Mouse (Mus musculus) midbrain, embryonic 16.5 days (tissue): ENCODE data around the gene Pradc1. TPM values are rescaled to one million over a fixed set of nuclear protein-coding genes. Genes with fewer than 3 reads are reported as not detected.
A peak's percentile ranks its signal among the peaks of the same experiment; 100 is the strongest.

Experiments used
- ATAC-seq: fragments of 200-750 bp; cut with Nextera tagmentation; 2 replicates; pipeline ENCODE4 v1.8.0; 2017; ENCODE audit warnings: moderate TSS enrichment
- H3K27ac ChIP-seq: fragments of 300-500 bp; sonication (generic); 2 replicates; pipeline ENCODE4 v1.5.1; 2014; ENCODE audit warnings: mild to moderate bottlenecking, low read length, mixed read lengths
- H3K27me3 ChIP-seq: fragments of 300-500 bp; sonication (generic); 2 replicates; pipeline ENCODE4 v1.6.1; 2014; ENCODE audit warnings: low read depth, low read length, mixed read lengths; ENCODE audit not compliant: control insufficient read depth, insufficient read depth
- H3K36me3 ChIP-seq: fragments of 300-500 bp; sonication (generic); 2 replicates; pipeline ENCODE4 v1.6.1; 2014; ENCODE audit warnings: mild to moderate bottlenecking, low read length, moderate library complexity, mixed read lengths; ENCODE audit not compliant: control insufficient read depth, insufficient read depth
- H3K4me1 ChIP-seq: fragments of 300-500 bp; sonication (generic); 2 replicates; pipeline ENCODE4 v1.6.1; 2014; ENCODE audit warnings: mild to moderate bottlenecking, low read length, mixed read lengths; ENCODE audit not compliant: control insufficient read depth, insufficient read depth
- H3K4me2 ChIP-seq: fragments of 300-500 bp; sonication (generic); 2 replicates; pipeline ENCODE4 v1.6.1; 2014; ENCODE audit warnings: mild to moderate bottlenecking, low read length, mixed read lengths
- H3K4me3 ChIP-seq: fragments of 300-500 bp; sonication (generic); 2 replicates; pipeline ENCODE4 v1.5.1; 2014; ENCODE audit warnings: low read depth, mild to moderate bottlenecking, low read length, moderate library complexity, mixed read lengths
- H3K9ac ChIP-seq: fragments of 300-500 bp; sonication (generic); 2 replicates; pipeline ENCODE4 v1.6.1; 2014; ENCODE audit warnings: low read depth, low read length, mixed read lengths
- H3K9me3 ChIP-seq: fragments of 300-500 bp; sonication (generic); replicated peaks from 2 replicates; pipeline ENCODE4 v1.6.1; 2014; ENCODE audit warnings: mild to moderate bottlenecking, low read length, mixed read lengths; ENCODE audit not compliant: control insufficient read depth, poor library complexity, severe bottlenecking
- WGBS: fragments of 180-500 bp; shearing (Covaris S2); extraction: QIAGEN DNeasy Blood & Tissue Kit; methylation state at CpG from one replicate; pipeline ENCODE4 v1.1.7; 2014; 5-methylcytosine and 5-hydroxymethylcytosine counted together
- polyA plus RNA-seq: library from polyadenylated mRNA; unstranded; fragments of >200 nt; fragmentation: Nextera tagmentation; extraction: Ambion mirVana; gene quantifications from 2 replicates; pipeline ENCODE4 v1.2.1, GENCODE M21; 2015

Pradc1 gene
- polyA plus RNA-seq, 1 experiment from 2014 or later: 24.7 TPM

DNA sequence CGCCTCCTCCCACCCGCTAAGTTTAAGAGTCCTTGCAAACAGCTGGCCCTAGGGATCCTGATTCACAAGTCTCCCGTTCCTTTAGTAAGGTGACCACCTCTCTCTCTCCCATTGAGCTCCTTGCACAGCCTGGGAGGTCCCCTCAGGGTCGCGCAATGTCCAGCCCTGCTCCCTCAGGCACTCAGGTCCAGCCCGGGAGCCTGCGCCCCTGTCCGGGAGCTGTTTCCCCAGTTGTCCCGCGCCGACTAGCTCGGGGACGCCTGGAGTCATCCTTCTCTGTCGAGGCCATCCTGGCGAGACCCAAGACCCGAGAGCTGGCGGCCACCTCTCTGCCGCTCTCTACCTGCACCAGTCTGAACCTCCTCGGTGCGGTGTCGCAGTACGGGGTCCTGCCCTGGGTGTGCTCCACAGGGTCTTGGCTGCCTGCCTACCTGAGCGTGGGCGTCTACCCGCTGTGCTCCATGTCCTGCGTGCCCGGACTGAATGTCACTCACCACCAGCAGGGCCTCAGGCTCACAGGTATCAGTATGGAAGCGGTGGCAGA is 27.9 kb downstream of the Pradc1 start, which contains the start of gene Noto:
Gene Noto (plus strand): TSS at position 51 of the 544 bp plus-strand sequence.
- Histone ChIP-seq H3K9ac (no peak within 1 kb of the TSS), H3K27me3 (0 out of 2 replicates have a peak, but pooled peaks cover 3% of the 10 kb centered on the region), H3K27ac (no peak within 1 kb of the TSS), H3K4me3 (no peak within 1 kb of the TSS), H3K36me3 (no peaks in the 10 kb centered on the region), H3K4me1 (no peaks in the 10 kb centered on the region), H3K9me3 (no peaks in the 10 kb centered on the region), H3K4me2 (no peak within 1 kb of the TSS)
- 16% methylated on average over 28 of the region's 28 CpGs for WGBS
- ATAC-seq: no peak

DNA sequence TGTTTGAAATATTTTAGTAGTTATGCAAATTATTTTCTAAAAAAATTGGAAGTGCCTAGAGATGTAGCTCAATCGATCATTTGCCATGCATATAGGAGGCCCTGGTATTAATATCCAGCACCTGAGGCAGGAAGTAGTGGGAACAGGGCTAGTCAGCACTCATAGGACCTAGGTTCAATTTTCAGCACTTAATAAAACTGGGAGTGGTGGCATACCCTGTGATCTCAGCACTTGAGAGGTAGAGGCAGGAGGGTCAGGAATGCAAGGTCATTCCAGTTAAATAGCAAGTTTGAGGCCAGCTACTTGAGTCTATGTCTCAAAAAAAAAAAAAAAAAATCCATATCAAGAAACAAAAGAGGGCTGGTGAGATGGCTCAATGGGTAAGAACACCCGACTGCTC is 32.6 kb downstream of the Pradc1 start:
- H3K9me3 ChIP-seq: no peaks in the 10 kb centered on the region
- H3K27ac ChIP-seq: no peak overlapping the region
- ATAC-seq: no peak
- H3K4me1 ChIP-seq: no peaks in the 10 kb centered on the region
- no peaks in the 10 kb centered on the region for H3K36me3 ChIP-seq
- no peak overlapping the region for H3K4me2 ChIP-seq
- no peak overlapping the region for H3K4me3 ChIP-seq
- WGBS: 88% methylated on average over 2 of the region's 2 CpGs
- 0 out of 2 replicates have a peak, but pooled peaks cover 2% of the 10 kb centered on the region for H3K27me3 ChIP-seq
- H3K9ac ChIP-seq: no peak overlapping the region

DNA sequence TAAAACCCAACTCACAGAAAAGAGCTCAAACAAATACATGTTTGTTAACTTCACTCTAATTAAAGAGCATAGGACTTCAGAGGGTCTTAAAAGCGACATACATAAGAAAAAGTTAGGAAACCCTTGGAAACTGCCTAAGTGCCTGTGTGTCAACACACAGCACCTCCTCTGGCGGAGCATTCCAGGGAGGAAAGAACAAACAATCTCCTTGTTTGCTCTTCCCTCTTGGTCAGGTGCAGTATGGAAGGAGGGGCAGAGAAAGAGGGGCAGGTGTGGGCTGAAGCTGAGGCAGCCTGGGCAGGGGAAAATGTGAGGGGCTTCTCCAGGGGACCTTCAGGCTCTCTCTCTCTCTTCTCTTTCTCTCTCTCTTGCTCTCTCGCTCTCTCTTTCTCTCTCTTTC is 35.9 kb downstream of the Pradc1 start:
- Histone ChIP-seq H3K4me3 (no peak overlapping the region), H3K4me1 (no peaks in the 10 kb centered on the region), H3K36me3 (no peaks in the 10 kb centered on the region), H3K27ac (no peak overlapping the region), H3K27me3 (no peaks in the 10 kb centered on the region), H3K9me3 (no peaks in the 10 kb centered on the region), H3K9ac (no peak overlapping the region), H3K4me2 (no peak overlapping the region)
- ATAC-seq: no peak
- WGBS: 65% methylated on average over 3 of the region's 3 CpGs

GRCm38 (mm10) chr6:85410771-85411273 is 40.9 kb downstream of the Pradc1 start:
- H3K27me3 ChIP-seq: peaks cover 18% of the 10 kb centered on the region
- H3K36me3 ChIP-seq: no peaks in the 10 kb centered on the region
- 10% methylated on average over 13 of the region's 13 CpGs for WGBS
- H3K9ac ChIP-seq: no peak overlapping the region
- H3K9me3 ChIP-seq: no peaks in the 10 kb centered on the region
- no peak overlapping the region for H3K27ac ChIP-seq
- H3K4me3 ChIP-seq: no peak overlapping the region
- peaks cover 6% of the 10 kb centered on the region; the same call in 1 of the 2 replicates for H3K4me1 ChIP-seq
- peak; percentile 82 for ATAC-seq
- H3K4me2 ChIP-seq: 0 out of 2 replicates have a peak overlapping the region, but pooled peaks have one; percentile 5

- Histone ChIP-seq H3K4me2 (peak overlapping the region; percentile 68), H3K9me3 (no peaks in the 10 kb centered on the region), H3K27ac (no peak overlapping the region), H3K27me3 (peaks cover 18% of the 10 kb centered on the region), H3K9ac (peak overlapping the region; percentile 64), H3K36me3 (no peaks in the 10 kb centered on the region), H3K4me3 (peak overlapping the region; percentile 35), H3K4me1 (peaks cover 6% of the 10 kb centered on the region; the same call in 1 of the 2 replicates)
- no peak for ATAC-seq
- WGBS: under 1% methylated on average over 31 of the region's 31 CpGs
Observed at GRCm38 (mm10) chr6:85409003-85409402, 42.8 kb downstream of the Pradc1 start.

DNA sequence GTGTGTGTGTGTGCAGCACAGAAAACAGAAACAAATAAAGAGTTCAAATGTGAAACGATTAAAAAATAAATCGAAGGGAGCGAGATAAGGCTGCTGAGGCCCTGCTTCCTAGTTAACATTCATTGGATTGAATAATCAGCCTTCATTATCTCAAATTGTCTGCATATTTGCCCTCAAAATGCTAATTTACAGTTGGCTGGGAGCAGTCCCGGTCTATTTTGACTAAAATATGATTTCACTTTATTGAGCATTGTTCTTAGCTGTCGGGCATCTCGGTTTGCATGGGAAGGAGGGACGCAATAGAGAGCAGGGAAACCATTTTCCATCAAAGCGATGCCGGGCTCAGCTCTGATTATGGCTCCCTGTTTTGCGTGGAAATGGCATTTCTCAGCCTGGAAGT is 48.7 kb downstream of the Pradc1 start:
- Histone ChIP-seq H3K4me1 (no peaks in the 10 kb centered on the region), H3K4me3 (no peak overlapping the region), H3K9ac (no peak overlapping the region), H3K36me3 (no peaks in the 10 kb centered on the region), H3K27me3 (no peaks in the 10 kb centered on the region), H3K4me2 (no peak overlapping the region), H3K27ac (peak overlapping the region; percentile 71), H3K9me3 (no peaks in the 10 kb centered on the region)
- WGBS: 54% methylated on average over 10 of the region's 10 CpGs
- ATAC-seq: peak; percentile 54; the same call in 1 of the 2 replicates

DNA sequence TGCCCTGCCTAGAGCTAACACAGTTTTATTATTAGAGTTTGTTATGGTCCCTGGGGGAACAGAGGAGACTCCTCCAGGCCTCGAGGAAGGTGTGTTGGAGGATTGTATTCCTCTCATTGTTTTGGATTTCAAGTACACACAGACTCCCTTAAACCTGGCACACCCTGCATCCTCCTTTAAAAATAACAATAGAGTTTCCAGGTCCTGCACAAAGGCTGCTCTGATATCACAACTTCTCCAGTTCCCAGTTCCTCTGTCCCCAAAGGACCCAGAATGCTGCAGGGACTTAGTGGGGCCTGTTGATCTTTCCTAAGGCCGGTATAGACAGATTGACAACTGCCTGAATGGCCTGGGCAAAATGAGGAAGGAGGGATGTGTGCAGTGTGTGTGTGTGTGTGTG is 49.2 kb downstream of the Pradc1 start:
- H3K4me1 ChIP-seq: no peaks in the 10 kb centered on the region
- no peaks in the 10 kb centered on the region for H3K9me3 ChIP-seq
- peak; percentile 48; the same call in 1 of the 2 replicates for ATAC-seq
- no peak overlapping the region for H3K9ac ChIP-seq
- WGBS: 34% methylated on average over 2 of the region's 2 CpGs
- no peak overlapping the region for H3K4me3 ChIP-seq
- H3K27me3 ChIP-seq: no peaks in the 10 kb centered on the region
- peak overlapping the region; percentile 71 for H3K27ac ChIP-seq
- H3K4me2 ChIP-seq: no peak overlapping the region
- no peaks in the 10 kb centered on the region for H3K36me3 ChIP-seq

DNA sequence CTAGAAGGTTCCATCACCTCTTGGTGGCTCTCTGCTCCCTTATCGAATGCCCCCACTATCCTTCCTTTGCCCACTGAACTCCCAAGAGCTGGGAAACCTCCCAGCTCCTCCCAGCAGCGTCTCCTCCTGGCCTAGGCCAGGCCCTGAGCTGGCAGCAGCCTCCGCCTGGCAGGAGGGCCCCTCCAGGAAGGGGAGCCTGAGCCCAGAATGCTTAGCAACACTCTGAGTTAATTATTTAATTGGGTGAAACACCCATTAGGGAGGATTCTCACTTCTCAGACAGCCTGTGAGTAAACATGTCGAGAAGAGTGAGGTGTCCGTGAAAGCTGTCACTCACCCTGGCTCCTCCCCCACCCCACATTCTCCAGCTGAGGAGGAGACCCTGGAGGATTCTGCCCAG is 52.1 kb downstream of the Pradc1 start:
- H3K27ac ChIP-seq: no peak overlapping the region
- H3K9ac ChIP-seq: no peak overlapping the region
- H3K36me3 ChIP-seq: no peaks in the 10 kb centered on the region
- H3K4me3 ChIP-seq: no peak overlapping the region
- no peak overlapping the region for H3K4me2 ChIP-seq
- no peaks in the 10 kb centered on the region for H3K9me3 ChIP-seq
- H3K4me1 ChIP-seq: no peaks in the 10 kb centered on the region
- WGBS: 43% methylated on average over 5 of the region's 5 CpGs
- no peak for ATAC-seq
- no peaks in the 10 kb centered on the region for H3K27me3 ChIP-seq

DNA sequence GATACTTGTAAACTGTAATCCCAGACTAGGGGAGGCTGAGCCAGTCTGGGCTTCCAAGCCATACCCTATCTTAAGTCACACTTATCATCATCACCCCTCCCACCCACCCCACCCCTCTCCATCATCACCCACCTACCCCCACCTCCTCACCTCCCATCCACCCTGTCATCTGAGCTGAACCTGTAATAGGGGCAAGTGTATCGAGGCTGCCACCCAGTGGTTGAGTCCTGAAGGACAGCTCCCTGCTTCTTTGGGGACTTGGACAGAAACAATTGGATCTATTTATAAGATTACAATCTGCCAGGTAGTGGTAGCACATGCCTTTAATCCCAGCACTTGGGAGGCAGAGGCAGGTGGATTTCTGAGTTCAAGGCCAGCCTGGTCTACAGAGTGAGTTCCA is 54.6 kb downstream of the Pradc1 start:
- Histone ChIP-seq H3K4me2 (no peak overlapping the region), H3K27ac (no peak overlapping the region), H3K4me1 (no peaks in the 10 kb centered on the region), H3K36me3 (no peaks in the 10 kb centered on the region), H3K9me3 (no peaks in the 10 kb centered on the region), H3K9ac (no peak overlapping the region), H3K4me3 (no peak overlapping the region), H3K27me3 (no peaks in the 10 kb centered on the region)
- ATAC-seq: no peak
- 15% methylated on average over 1 of the region's 1 CpGs for WGBS
